Mouse (Mus musculus) midbrain, embryonic 13.5 days (tissue): ENCODE data around the gene Vmn1r11. TPM values are rescaled to one million over a fixed set of nuclear protein-coding genes. Genes with fewer than 3 reads are reported as not detected.

Source experiments
- ATAC-seq: fragments of 200-750 bp; cut with Nextera tagmentation; 2 replicates; pipeline ENCODE4 v1.8.0; 2017; ENCODE audit warnings: mild to moderate bottlenecking, moderate TSS enrichment, moderate library complexity
- H3K27ac ChIP-seq: fragments of 300-500 bp; sonication (generic); 2 replicates; pipeline ENCODE4 v1.5.1; 2015; ENCODE audit warnings: inconsistent platforms, mild to moderate bottlenecking, moderate library complexity
- H3K27me3 ChIP-seq: fragments of 300-500 bp; sonication (generic); 2 replicates; pipeline ENCODE4 v1.6.1; 2015; ENCODE audit warnings: mild to moderate bottlenecking, inconsistent platforms
- H3K36me3 ChIP-seq: fragments of 300-500 bp; sonication (generic); 2 replicates; pipeline ENCODE4 v1.6.1; 2015; ENCODE audit warnings: mild to moderate bottlenecking, inconsistent platforms
- H3K4me1 ChIP-seq: fragments of 300-500 bp; sonication (generic); replicated peaks from 2 replicates; pipeline ENCODE4 v1.6.1; 2015; ENCODE audit warnings: inconsistent platforms
- H3K4me2 ChIP-seq: fragments of 300-500 bp; sonication (generic); replicated peaks from 2 replicates; pipeline ENCODE4 v1.6.1; 2015; ENCODE audit warnings: moderate library complexity, mild to moderate bottlenecking, inconsistent platforms
- H3K4me3 ChIP-seq: fragments of 300-500 bp; sonication (generic); replicated peaks from 2 replicates; pipeline ENCODE4 v1.5.1; 2015; ENCODE audit warnings: mild to moderate bottlenecking, inconsistent platforms
- H3K9ac ChIP-seq: fragments of 300-500 bp; sonication (generic); replicated peaks from 2 replicates; pipeline ENCODE4 v1.6.1; 2015; ENCODE audit warnings: mild to moderate bottlenecking, inconsistent platforms
- H3K9me3 ChIP-seq: fragments of 300-500 bp; sonication (generic); 2 replicates; pipeline ENCODE4 v1.6.1; 2016; ENCODE audit warnings: mild to moderate bottlenecking, inconsistent platforms
- WGBS: fragments of 180-500 bp; shearing (Covaris S2); methylation state at CpG from one replicate; pipeline ENCODE4 v1.1.7; 2015; 5-methylcytosine and 5-hydroxymethylcytosine counted together
- polyA plus RNA-seq: library from polyadenylated mRNA; unstranded; fragments of >200 nt; fragmentation: Nextera tagmentation; extraction: Ambion mirVana; gene quantifications from 2 replicates; pipeline ENCODE4 v1.2.1, GENCODE M21; 2015

The Vmn1r11 gene
- not detected in 2 replicates for polyA plus RNA-seq

- Histone ChIP-seq H3K4me2 (no peak within 1 kb of the TSS), H3K36me3 (no peaks in the 10 kb centered on the region), H3K4me3 (no peak within 1 kb of the TSS), H3K4me1 (no peaks in the 10 kb centered on the region), H3K27ac (no peak within 1 kb of the TSS), H3K9ac (no peak within 1 kb of the TSS), H3K27me3 (no peaks in the 10 kb centered on the region), H3K9me3 (no peaks in the 10 kb centered on the region)
- WGBS, result 83% methylated on average over 1 of the region's 1 CpGs
- ATAC-seq, result no peak
These were observed at the start of gene Vmn1r11 for GRCm38 (mm10) chr6:57133155-57133554. Gene Vmn1r11 (plus strand): TSS chr6:57133455.

GRCm38 (mm10) chr6:57106358-57106757 lies 26.9 kb upstream of the Vmn1r11 start:
- Histone ChIP-seq H3K9ac (no peak overlapping the region), H3K4me1 (no peaks in the 10 kb centered on the region), H3K27ac (no peak overlapping the region), H3K36me3 (no peaks in the 10 kb centered on the region), H3K4me3 (no peak overlapping the region), H3K9me3 (no peaks in the 10 kb centered on the region), H3K27me3 (no peaks in the 10 kb centered on the region), H3K4me2 (no peak overlapping the region)
- ATAC-seq, result no peak
- WGBS, result 64% methylated on average over 1 of the region's 1 CpGs

- no peak for ATAC-seq
- no peaks in the 10 kb centered on the region for H3K9me3 ChIP-seq
- H3K36me3 ChIP-seq, result no peaks in the 10 kb centered on the region
- no peak within 1 kb of the TSS for H3K4me2 ChIP-seq
- no peak within 1 kb of the TSS for H3K27ac ChIP-seq
- no peaks in the 10 kb centered on the region for H3K4me1 ChIP-seq
- no peak within 1 kb of the TSS for H3K4me3 ChIP-seq
- H3K9ac ChIP-seq, result no peak within 1 kb of the TSS
- 86% methylated on average over 3 of the region's 3 CpGs for whole genome bisulfite sequencing
- no peaks in the 10 kb centered on the region for H3K27me3 ChIP-seq
These were observed 24.1 kb upstream of the Vmn1r11 start, which contains the start of gene Vmn1r10 for GRCm38 (mm10) chr6:57109154-57109553. Gene Vmn1r10 (plus strand): TSS chr6:57109454.

GRCm38 (mm10) chr6:57156619-57157018 lies 23.4 kb downstream of the Vmn1r11 start, which contains the start of gene Vmn1r12:
Gene Vmn1r12 (plus strand): TSS chr6:57156919.
- no peaks in the 10 kb centered on the region for H3K27me3 ChIP-seq
- H3K9me3 ChIP-seq, result no peaks in the 10 kb centered on the region
- H3K27ac ChIP-seq, result no peak within 1 kb of the TSS
- no peak within 1 kb of the TSS for H3K4me2 ChIP-seq
- ATAC-seq, result no peak
- no peaks in the 10 kb centered on the region for H3K4me1 ChIP-seq
- H3K9ac ChIP-seq, result no peak within 1 kb of the TSS
- no peak within 1 kb of the TSS for H3K4me3 ChIP-seq
- no peaks in the 10 kb centered on the region for H3K36me3 ChIP-seq
- WGBS, result 84% methylated on average over 2 of the region's 2 CpGs

Other genes with a start within 250 kb of the Vmn1r11 start
- gene Nt5c3, start 209.5 kb upstream of the Vmn1r11 start, polyA plus RNA-seq, result 137 and 148 TPM in 2 replicates
- 0.62 and 0.72 TPM in 2 replicates for gene Vmn1r4, start 209.4 kb upstream of the Vmn1r11 start, polyA plus RNA-seq
- gene Vmn1r5, start 163.2 kb upstream of the Vmn1r11 start, polyA plus RNA-seq, result not detected in 2 replicates
- not detected in 2 replicates for gene Vmn1r6, start 136.2 kb upstream of the Vmn1r11 start, polyA plus RNA-seq
- gene Vmn1r7, start 108.1 kb upstream of the Vmn1r11 start, polyA plus RNA-seq, result not detected in 2 replicates
- not detected in 2 replicates for gene Vmn1r8, start 101.2 kb upstream of the Vmn1r11 start, polyA plus RNA-seq
- not detected in 2 replicates for gene Vmn1r9, start 66.7 kb upstream of the Vmn1r11 start, polyA plus RNA-seq
- not detected in 2 replicates for gene Vmn1r10, start 24.0 kb upstream of the Vmn1r11 start, polyA plus RNA-seq
- not detected in 2 replicates for gene Vmn1r12, start 23.5 kb downstream of the Vmn1r11 start, polyA plus RNA-seq
- not detected in 2 replicates for gene Vmn1r13, start 69.8 kb downstream of the Vmn1r11 start, polyA plus RNA-seq
- not detected in 2 replicates for gene Vmn1r14, start 98.2 kb downstream of the Vmn1r11 start, polyA plus RNA-seq
- not detected in 2 replicates for gene Vmn1r15, start 124.5 kb downstream of the Vmn1r11 start, polyA plus RNA-seq
- gene Vmn1r16, start 196.0 kb downstream of the Vmn1r11 start, polyA plus RNA-seq, result not detected in 2 replicates
- not detected in 2 replicates for gene Vmn1r17, start 230.3 kb downstream of the Vmn1r11 start, polyA plus RNA-seq